Mouse (Mus musculus): ENCODE data around the gene Yif1b. TPM values are rescaled to one million over a fixed set of nuclear protein-coding genes. Genes with fewer than 3 reads are reported as not detected.

Gene Yif1b
- total and polyA plus RNA-seq, 3 experiments = 94.8 to 143 TPM; not detected in 1

GRCm38 (mm10) chr7:29289856-29290255 is 51.7 kb downstream of the Yif1b start:
- peak; percentile 68 for TF ChIP-seq ETS1 (IDR thresholded peaks at IDR 0.05; ENCODE audit: low read depth, low read length)
- TF ChIP-seq MAZ (IDR thresholded peaks at IDR 0.05; ENCODE audit: low read depth, low read length) = no peak
- H3K27me3 ChIP-seq (ENCODE audit: control insufficient read depth in 1 of 2, insufficient read depth in 2 of 2, low read length in 2 of 2) = no peaks in the 10 kb centered on the region

DNA sequence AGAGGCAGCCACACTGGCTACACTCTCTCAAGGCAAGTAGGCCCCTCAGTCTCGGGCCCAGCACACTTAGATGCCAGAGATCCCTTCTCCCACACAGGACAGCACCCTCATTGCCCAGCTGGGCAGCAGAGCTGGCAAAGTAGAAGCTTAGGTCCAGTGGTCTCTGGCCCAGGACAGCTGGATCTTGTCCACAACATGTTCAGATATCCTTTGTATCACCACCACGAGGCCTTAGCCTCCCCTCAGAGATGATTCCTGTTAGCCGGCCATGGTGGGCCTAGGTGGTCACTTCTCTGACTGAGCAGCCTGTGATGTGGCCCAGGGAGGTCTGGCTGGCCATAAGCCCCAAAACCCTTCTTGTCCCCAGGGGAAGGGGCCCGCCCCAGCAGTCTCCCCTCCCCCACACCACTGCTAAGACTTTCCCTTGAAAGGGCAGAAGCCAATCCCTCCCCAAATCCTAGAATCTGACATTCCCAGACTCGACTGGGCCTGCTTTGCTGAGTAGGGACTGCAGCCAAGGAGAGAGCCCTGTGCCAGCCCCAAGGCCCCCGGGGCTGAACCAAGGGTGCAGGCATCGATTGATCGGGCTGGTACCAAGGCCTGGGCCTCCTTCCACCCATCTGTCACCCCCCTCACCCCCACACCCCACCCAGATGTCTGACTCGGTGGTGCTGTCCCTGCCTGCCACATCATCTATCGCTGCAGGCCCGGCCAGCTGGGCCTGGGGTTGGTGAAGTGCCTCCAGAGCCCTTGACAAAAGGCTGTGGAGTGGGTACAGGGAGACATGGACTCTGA is 52.8 kb downstream of the Yif1b start:
- no peak for DNase-seq (ENCODE audit: low read depth, low spot score)
- H3K9ac ChIP-seq (ENCODE audit: control insufficient read depth, low read depth, low read length, poor library complexity, severe bottlenecking) = no peak overlapping the region
- no peaks in the 10 kb centered on the region; a peak in 1 of 4 replicates for H3K36me3 ChIP-seq (ENCODE audit: control insufficient read depth in 1 of 2, insufficient read depth in 2 of 2, low read length in 2 of 2)
- peaks cover 5 to 12% of the 10 kb centered on the region in 2 experiments; a peak in 1 of 4 replicates for H3K4me1 ChIP-seq (ENCODE audit: control insufficient read depth in 1 of 2, insufficient read depth in 2 of 2, low read length in 2 of 2)
- no peaks in the 10 kb centered on the region for H3K79me2 ChIP-seq (ENCODE audit: control insufficient read depth, insufficient read depth, low read length, poor library complexity)
- TF ChIP-seq CTCF (IDR thresholded peaks at IDR 0.05 in 2 of 3, conservative IDR thresholded peaks at IDR 0.05 in 1 of 3; ENCODE audit: control insufficient read depth in 1 of 3, insufficient read depth in 1 of 3, low read depth in 2 of 3, low read length in 3 of 3, poor library complexity in 1 of 3, severe bottlenecking in 1 of 3) = no peak
- TF ChIP-seq MAFK (IDR thresholded peaks at IDR 0.05; ENCODE audit: borderline replicate concordance, low read depth, low read length) = no peak
- TF ChIP-seq MYB (IDR thresholded peaks at IDR 0.05; ENCODE audit: low read depth, low read length) = no peak
- no peak for TF ChIP-seq NELFE (IDR thresholded peaks at IDR 0.05; ENCODE audit: low read depth, low read length)
- TF ChIP-seq USF1 (IDR thresholded peaks at IDR 0.05; ENCODE audit: low read depth, low read length) = no peak
- no peak for TF ChIP-seq BHLHE40 (IDR thresholded peaks at IDR 0.05; ENCODE audit: borderline replicate concordance, low read depth, low read length)
- TF ChIP-seq MAX (IDR thresholded peaks at IDR 0.05; ENCODE audit: low read length) = no peak
- no peak for TF ChIP-seq JUND (IDR thresholded peaks at IDR 0.05; ENCODE audit: low read depth, low read length)
- no peak for TF ChIP-seq ZMIZ1 (IDR thresholded peaks at IDR 0.05; ENCODE audit: low read depth, low read length)
- no peak for TF ChIP-seq MEF2A (IDR thresholded peaks at IDR 0.05; ENCODE audit: extremely low read depth, insufficient replicate concordance, low read depth, low read length, poor library complexity, severe bottlenecking)
- no peak for TF ChIP-seq ETS1 (IDR thresholded peaks at IDR 0.05; ENCODE audit: low read depth, low read length)
- no peak for TF ChIP-seq RCOR1 (IDR thresholded peaks at IDR 0.05; ENCODE audit: low read depth, low read length)
- no peak for TF ChIP-seq EP300 (IDR thresholded peaks at IDR 0.05; ENCODE audit: low read depth in 1 of 2, low read length in 2 of 2)
- TF ChIP-seq MYC (IDR thresholded peaks at IDR 0.05; ENCODE audit: low read depth, low read length) = no peak
- TF ChIP-seq TCF12 (IDR thresholded peaks at IDR 0.05; ENCODE audit: low read depth, low read length) = no peak
- TF ChIP-seq CHD1 (IDR thresholded peaks at IDR 0.05; ENCODE audit: low read depth, low read length) = no peak
- no peak for TF ChIP-seq SMC3 (IDR thresholded peaks at IDR 0.05; ENCODE audit: low read depth, low read length)
- no peak for TF ChIP-seq POLR2AphosphoS5 (IDR thresholded peaks at IDR 0.05; ENCODE audit: borderline replicate concordance, low read depth, low read length)
- no peak for TF ChIP-seq MAZ (IDR thresholded peaks at IDR 0.05; ENCODE audit: low read depth, low read length)
- TF ChIP-seq GABPA (IDR thresholded peaks at IDR 0.05; ENCODE audit: low read depth, low read length) = no peak
- H3K27ac ChIP-seq (ENCODE audit: control insufficient read depth, low read depth, low read length) = no peak overlapping the region
- H3K4me3 ChIP-seq (ENCODE audit: control insufficient read depth in 1 of 2, insufficient read depth in 1 of 2, low read depth in 2 of 2, low read length in 2 of 2) = no peak overlapping the region
- no peaks in the 10 kb centered on the region for H3K27me3 ChIP-seq (ENCODE audit: control insufficient read depth in 1 of 2, insufficient read depth in 2 of 2, low read length in 2 of 2)
- no peaks in the 10 kb centered on the region for H3K9me3 ChIP-seq (replicated peaks; ENCODE audit: insufficient read depth, low read length)

More at GRCm38 (mm10) chr7:29289856-29290255, 51.7 kb downstream of the Yif1b start:
- Histone ChIP-seq H3K9ac (ENCODE audit: control insufficient read depth, low read depth, low read length, poor library complexity, severe bottlenecking) (no peak overlapping the region), H3K4me3 (ENCODE audit: control insufficient read depth in 1 of 2, insufficient read depth in 1 of 2, low read depth in 2 of 2, low read length in 2 of 2) (peak overlapping the region; percentile 68 to 95), H3K4me1 (ENCODE audit: control insufficient read depth in 1 of 2, insufficient read depth in 2 of 2, low read length in 2 of 2) (peaks cover 8 to 17% of the 10 kb centered on the region in 2 experiments), H3K79me2 (ENCODE audit: control insufficient read depth, insufficient read depth, low read length, poor library complexity) (no peaks in the 10 kb centered on the region), H3K27ac (ENCODE audit: control insufficient read depth, low read depth, low read length) (no peak overlapping the region), H3K9me3 (replicated peaks; ENCODE audit: insufficient read depth, low read length) (no peaks in the 10 kb centered on the region), H3K36me3 (ENCODE audit: control insufficient read depth in 1 of 2, insufficient read depth in 2 of 2, low read length in 2 of 2) (peaks cover 0 to 2% of the 10 kb centered on the region in 2 experiments; a peak in 2 of 4 replicates)
- DNase-seq (ENCODE audit: low read depth, low spot score) = no peak
